Mouse (Mus musculus): ENCODE measurements at regions not wholly inside any gene's neighbourhood (a gene's known extent, or its start where the extent isn't known, plus 50 kb on each side); places are given as distances from the start of the nearest gene placed in this dataset.

DNA sequence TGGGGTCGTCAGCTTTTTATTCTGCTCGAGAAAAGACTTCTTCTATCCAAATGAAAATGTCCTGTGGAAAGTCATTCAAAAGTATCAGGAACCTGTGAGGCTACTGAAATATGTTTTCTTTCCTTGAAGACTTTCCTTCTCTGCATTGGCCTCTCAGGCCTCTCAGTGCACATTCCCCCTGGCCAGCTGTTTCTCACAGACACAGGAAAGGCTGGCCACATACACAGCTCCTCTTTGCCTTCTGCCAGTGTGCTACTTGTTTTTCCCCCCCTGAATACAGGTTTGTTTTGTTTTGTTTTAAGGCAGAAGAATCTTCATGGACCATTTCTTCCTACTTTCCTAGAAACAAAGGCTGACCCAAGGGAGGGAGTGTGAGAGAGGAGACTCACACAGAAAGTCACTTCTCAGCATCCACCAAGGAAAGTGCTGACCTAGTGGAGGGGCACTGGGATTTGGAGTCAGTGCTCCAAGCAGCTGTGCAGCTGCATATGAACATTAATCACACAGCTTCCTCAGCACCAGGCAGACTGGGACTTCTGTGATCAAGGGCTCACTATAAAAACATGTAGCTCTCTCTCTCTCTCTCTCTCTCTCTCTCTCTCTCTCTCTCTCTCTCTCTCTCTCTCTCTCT, 324.0 kb downstream of the Etaa1 start:
- DNase-seq (ENCODE audit: low spot score): no peak

DNA sequence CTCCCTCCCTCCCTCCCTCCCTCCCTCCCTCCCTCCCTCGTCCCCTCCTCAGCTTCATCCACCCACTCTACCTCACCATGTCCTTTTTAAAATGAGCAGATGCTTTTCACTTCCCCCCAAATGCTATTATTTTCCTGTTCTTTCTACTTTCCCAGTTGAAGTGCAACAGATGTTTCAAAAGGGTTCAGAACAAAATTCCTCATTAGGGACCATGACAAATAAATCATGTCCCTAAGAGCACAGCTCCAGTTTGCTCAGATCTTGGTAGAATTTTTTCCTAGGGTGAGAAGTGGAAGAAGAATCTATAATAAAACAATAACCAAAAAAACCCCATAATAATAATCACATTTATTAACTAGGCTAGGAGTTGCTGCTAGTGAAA, 323.5 kb downstream of the Etaa1 start:
- DNase-seq (ENCODE audit: low spot score): no peak

- DNase-seq (ENCODE audit: low spot score): no peak
Observed at GRCm38 (mm10) chr11:17637158-17637557, 316.5 kb downstream of the Etaa1 start.

DNA sequence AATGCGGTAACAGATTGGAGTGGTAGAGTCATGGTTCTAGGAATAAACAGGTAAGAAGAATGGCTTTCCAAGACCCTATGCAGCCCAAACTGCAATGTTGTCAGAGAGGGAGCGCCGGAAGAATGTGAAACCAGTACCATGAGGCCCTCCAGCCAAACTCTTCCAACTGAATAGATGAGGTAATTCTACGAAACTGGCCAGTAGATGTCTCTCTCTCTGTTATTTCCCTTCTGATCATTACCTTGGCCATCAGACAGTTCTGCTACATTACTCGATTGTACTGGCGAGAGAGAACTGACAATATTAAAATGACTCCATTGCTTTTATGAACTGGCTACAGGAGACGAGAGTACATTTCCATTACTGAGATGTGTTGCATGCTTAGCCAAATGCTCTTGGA, 313.8 kb downstream of the Etaa1 start:
- no peak for DNase-seq (ENCODE audit: low spot score)

DNA sequence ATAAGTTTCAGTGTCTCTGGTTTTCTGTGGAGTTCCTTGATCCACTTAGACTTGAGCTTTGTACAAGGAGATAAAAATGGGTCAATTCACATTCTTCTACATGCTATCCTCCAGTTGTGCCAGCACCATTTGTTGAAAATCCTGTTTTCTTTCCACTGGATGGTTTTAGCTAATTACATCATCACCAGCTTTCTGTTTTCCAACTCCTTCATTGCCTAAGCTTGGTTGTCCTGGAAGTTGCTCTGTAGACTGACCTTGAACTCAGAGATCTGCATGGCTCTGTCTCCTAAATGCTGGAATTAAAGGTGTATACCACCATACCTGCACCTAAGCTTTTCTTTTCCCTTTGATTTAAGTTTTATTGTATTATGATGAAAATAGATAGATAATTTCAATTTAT, 306.2 kb downstream of the Etaa1 start:
- no peak for DNase-seq (ENCODE audit: low spot score)

DNA sequence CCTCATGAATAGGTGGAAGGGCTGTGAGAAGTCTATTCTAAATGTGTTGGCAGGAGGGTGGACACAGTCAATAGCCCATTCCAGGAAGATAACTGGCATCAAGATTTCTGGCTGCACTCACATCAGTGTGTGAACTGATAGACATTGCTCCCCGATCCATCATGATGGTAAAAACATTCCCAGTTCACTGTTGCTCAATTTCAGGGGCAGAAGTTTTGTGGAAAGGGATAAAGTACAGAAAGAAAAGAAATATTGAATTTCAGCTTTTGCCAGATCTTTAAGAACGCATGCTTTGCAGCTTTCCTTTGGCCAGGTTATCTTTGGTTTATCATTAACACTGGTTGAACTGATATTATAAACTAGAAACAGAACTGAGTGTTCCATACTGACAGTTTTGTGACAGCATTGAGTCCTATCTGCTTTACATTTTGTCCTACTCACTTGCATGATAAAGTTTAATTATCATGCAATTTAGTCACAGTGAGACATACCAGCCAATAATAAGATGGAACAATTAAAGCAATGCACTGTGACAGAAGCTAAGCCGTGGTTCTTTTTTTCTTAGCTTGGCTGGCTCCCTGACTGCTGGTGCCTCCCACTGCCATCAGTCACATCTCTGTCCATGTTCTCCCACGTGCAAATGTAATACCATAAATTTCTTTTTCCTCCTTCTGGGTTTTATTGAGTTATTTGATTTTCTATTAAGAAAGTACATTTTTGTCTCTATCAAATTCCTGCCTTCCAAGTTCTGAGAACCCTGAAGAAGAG, 302.1 kb downstream of the Etaa1 start:
- DNase-seq (ENCODE audit: low spot score): no peak

GRCm38 (mm10) chr11:17655840-17656239, 297.8 kb downstream of the Etaa1 start:
- no peak for DNase-seq (ENCODE audit: low spot score)

DNA sequence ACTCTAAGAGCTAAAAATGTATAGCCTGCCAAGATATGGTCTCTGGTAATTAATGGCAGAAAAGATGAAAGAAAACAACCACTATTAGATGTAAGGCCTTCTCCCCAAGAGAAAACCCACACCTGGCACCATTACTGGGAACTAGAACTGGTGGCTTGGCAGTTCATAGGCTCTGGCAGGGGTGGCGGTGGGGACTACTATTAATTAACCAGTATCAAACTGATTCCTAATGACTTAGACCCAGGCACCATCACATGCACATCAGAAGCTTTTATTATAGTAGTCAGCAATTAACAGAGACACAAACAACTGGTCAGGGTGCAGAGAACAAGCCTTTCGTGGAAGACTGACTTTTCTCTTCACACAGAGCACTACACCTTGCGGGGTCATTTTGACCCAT, 296.0 kb downstream of the Etaa1 start:
- no peak for DNase-seq (ENCODE audit: low spot score)

DNA sequence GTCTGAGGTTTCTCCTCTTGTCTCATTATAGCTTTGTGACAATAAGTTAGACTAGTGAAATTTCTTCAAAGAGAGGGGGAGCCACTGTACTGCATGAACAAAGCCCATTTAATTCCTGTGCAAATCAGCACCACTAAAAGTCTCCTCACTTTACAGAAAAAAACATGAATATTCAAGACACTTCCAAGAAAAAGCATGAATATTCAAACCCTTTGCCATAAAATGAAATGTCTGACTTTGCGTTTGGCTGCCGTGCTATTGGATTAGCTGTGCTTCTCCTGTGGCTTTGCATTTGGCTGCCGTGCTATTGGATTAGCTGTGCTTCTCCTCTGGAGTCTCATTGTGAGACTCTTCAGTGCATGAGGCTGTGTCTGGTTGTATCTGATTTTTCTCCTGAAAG, 295.4 kb downstream of the Etaa1 start:
- DNase-seq (ENCODE audit: low spot score): no peak

DNA sequence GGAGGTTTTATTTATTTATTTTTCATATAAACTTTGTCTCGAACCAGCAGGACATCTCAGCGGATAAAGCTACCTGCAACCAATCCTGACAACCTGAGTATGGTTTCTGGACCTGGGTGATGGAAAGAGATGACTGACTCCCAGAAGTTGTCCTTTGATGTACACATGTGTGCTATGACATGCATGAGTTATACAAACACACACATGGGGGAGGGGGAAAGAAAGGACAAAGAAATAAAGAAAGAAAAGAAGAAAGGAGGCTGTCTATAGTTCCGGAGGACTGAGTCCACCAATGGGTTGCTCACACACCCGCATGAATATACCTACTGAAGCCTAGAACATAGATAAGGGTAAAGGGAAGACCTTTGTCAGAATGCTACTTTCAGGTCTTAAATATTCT, 295.0 kb downstream of the Etaa1 start:
- no peak for DNase-seq (ENCODE audit: low spot score)

DNA sequence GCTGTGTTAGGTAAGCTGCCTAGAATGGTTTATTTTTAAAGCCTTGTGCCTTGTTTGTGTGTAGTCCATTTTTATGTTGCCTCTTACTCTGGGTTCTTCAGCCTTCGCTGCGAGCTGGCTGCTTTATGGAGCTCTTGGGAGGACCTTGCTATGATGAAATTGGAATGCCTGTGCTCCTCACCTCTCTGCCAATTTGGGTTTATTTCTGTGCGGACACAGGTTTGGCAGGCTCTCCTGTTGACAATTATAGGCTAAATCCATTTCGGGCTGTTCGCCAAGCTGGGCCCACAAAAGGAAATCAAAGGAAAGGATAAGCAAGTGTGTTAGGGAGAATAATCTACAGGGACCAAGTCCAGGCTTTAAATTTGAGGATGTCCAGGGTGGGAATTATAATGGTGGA, 289.8 kb downstream of the Etaa1 start:
- DNase-seq (ENCODE audit: low spot score): peak; percentile 55

DNA sequence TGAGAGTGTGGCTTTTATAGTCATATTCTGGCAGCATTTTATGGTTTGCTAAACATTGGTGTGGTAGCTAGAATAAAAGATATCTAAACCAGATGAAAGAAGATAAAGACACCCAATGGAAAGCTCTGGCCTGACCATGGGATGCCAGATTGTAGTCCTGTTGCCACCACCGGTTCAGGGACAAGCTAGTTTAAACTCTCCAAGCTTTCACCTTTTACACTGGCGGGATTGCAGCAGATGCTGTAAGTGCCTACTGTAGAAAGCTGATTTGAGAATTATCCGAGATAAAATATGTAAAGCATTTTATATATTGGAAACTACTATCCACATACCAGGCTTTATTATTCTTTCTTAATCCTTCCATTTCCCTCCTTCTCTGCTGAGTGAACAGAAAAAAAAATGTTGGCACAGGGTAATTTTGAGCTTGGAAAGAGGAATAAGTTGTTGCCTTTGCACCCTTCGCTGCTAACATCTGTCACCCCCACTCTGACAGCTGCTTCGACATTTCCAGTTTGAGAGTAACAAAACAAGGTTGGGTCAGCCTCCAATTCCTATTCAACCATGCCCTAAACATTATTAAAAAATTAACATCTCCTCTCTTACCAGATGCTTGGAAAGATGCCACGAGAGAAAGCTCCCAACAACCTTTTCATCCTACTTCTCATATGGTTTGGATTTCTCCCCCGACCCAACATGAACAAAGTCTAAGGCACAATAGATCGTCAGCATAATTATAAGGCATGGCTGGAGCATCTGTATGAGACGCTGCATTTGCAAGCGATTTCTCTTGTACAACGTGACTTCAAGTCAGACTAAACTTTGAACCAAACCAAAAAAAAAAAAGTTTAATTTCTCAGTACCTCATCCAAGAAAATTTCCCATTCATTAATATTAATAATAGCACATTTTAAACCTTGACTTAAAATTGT, 287.8 kb downstream of the Etaa1 start:
- no peak for DNase-seq (ENCODE audit: low spot score)

DNA sequence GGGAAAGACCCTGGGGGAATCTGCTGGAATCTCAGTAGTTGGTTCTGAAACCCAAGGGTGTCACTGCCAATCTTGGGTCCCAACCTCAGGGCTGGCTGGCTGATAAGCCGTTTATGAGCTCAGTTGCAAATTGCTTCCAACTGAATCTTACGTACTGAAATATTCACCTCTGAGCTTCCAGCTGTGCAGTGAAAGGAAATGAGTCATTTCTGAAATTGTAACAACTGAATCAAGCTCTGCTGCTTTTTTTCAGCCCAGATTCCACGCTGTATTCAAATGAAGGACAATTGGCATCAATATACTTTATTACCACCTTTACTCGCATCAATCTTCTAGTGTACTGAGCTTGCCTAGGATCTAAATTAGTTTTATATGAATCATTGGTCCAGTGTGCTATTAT, 272.7 kb downstream of the Etaa1 start:
- no peak for DNase-seq (ENCODE audit: low spot score)

DNA sequence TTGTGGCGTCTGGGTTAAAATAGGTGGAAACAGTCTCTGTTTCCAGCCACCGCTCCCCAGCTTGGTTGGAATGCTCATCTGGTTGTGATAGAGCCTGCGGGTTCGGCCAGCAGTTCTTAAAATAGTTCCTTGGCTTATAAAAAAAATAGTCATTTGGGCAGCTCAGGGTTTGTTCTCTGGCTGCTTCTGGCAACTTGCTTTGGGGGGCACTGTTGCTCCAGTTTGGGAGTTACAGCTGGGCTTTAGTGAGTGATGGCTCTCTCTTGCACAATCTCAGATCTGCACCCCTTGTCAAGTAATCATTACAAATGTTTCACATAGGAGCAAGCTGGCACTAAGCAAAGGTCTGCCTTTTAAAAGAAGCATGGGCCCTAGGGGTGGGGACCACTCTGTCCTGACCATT, 268.0 kb downstream of the Etaa1 start:
- peak; percentile 72 for DNase-seq (ENCODE audit: low spot score)

- peak; percentile 11 for DNase-seq (ENCODE audit: low spot score)
Observed at GRCm38 (mm10) chr11:17686806-17687205, 266.9 kb downstream of the Etaa1 start.

GRCm38 (mm10) chr11:17694145-17694544, 259.5 kb downstream of the Etaa1 start:
- DNase-seq (ENCODE audit: low spot score): no peak

- DNase-seq (ENCODE audit: low spot score): no peak
Observed at GRCm38 (mm10) chr11:17708769-17709168, 244.9 kb downstream of the Etaa1 start.

GRCm38 (mm10) chr11:17722051-17722450, 231.6 kb downstream of the Etaa1 start:
- no peak for DNase-seq (ENCODE audit: low spot score)

DNA sequence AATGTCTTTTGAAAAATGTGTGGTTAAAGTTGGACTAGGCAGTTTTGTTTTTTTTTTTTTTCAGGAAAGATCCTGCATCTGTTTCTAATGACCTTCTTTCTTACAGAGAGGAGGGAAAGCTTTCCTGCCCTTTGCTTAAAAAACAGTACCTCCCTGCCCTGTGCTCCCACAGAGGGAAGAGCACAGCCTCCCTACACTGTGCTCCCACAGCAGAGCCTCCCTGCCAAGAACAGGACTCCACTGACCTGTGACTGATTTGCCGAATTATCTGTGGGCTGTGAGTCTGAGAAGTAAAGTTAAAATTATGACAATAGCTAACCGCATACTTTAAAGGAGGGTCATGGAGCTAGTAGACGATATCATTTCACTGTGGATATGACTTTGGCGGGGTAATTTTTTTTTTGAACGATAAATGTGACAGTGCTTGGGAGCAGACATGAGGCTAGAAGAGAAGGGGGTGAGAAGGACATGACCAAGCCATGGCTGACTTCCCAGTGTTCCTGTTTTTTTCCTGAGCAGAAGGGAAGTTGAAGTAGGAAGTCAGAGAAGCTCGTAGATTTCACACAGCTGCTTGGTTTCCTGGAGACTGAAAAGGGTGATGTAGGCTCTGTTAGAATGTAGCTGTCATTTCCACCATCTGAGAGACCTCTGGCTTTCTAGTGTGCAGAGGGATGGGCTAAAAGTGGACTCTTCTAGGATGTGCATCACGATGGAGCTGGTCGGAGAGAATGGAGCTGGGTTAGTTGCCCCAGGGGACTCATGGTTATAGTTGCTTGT, 226.2 kb downstream of the Etaa1 start:
- DNase-seq (ENCODE audit: low spot score): peak; percentile 11

DNA sequence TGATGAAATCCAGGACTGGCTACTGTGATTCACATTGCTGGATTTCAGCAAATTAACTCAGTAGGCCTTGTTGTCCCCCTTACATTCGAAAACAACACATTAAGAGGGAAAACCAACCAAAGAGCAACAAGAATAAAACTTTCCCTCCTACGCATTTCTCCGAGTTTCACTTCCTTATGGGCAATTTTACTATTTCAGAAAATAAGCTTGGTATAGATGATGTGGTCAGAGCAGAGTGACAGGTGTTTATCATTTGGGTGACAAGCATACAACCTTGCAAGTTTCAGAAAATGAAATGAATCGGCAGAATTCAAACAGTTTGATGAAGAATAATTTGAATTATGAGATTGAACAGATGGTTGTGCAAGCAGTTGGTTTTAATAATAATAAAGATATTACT, 220.6 kb downstream of the Etaa1 start:
- no peak for DNase-seq (ENCODE audit: low spot score)

- no peak for DNase-seq (ENCODE audit: low spot score)
Observed at GRCm38 (mm10) chr11:17734519-17734918, 219.2 kb downstream of the Etaa1 start.

DNA sequence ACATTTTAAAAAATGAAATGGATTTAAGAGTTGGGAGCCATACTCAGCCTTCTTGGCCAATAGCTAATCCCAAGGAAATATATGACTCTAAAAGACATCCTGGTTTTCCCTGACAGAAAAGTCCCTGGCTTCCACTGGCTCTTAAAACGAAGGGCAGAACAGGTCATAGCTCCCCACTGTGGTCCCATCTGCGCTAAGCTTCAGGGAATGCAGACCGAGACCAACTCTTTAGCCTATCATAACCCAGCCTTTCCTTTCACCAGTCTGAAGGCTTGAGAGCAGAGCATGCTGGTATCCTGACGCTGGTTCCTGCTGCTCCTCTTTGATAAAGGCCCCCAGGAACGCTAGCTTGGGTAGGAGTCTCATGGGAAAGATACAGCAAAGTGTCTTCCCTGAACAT, 214.8 kb downstream of the Etaa1 start:
- DNase-seq (ENCODE audit: low spot score): no peak
